Mouse (Mus musculus) liver, adult (tissue): ENCODE data around the gene Vipr2.

ENCODE experiments used
- GATA4 ChIP-seq: IDR thresholded peaks from 2 replicates; pipeline ENCODE4 v1.6.1; 2014; ENCODE audit warnings: mild to moderate bottlenecking, low read length; ENCODE audit not compliant: insufficient replicate concordance

The Vipr2 gene

DNA sequence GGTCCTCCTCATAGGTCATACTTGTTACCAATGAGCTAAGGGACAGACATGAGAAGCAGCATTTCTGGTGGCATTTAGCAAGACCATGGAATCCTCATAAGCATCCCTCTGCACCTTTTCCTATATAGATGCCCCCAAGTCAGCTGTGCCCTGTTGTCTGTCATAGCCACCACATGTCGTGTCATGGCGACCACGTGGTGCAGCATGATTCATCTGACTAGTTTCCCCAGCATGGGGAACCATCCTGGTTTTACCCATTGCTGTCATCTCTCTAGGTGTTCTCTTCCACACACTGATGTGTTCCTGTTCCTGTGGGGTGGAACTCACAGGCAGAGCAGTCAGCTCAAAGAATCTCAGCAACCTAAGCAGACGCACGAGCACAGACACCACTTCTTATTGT is 55.4 kb downstream of the Vipr2 start:
- TF ChIP-seq GATA4, result no peak

DNA sequence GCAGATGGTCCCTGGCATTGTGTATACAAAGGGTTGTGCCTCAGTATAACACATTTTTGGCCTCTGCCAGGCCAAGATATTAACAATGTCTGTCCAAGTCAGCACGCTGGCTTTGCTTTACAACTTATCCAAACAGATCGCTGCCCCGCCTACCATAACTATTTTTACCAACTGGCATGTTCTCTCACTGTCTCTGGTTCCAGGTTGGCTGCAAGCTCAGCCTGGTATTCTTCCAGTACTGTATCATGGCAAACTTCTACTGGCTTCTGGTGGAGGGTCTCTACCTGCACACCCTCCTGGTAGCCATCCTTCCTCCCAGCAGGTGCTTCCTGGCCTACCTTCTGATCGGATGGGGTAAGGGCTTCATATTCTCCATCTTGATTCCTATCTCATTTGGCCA is 58.4 kb downstream of the Vipr2 start:
- no peak for TF ChIP-seq GATA4

DNA sequence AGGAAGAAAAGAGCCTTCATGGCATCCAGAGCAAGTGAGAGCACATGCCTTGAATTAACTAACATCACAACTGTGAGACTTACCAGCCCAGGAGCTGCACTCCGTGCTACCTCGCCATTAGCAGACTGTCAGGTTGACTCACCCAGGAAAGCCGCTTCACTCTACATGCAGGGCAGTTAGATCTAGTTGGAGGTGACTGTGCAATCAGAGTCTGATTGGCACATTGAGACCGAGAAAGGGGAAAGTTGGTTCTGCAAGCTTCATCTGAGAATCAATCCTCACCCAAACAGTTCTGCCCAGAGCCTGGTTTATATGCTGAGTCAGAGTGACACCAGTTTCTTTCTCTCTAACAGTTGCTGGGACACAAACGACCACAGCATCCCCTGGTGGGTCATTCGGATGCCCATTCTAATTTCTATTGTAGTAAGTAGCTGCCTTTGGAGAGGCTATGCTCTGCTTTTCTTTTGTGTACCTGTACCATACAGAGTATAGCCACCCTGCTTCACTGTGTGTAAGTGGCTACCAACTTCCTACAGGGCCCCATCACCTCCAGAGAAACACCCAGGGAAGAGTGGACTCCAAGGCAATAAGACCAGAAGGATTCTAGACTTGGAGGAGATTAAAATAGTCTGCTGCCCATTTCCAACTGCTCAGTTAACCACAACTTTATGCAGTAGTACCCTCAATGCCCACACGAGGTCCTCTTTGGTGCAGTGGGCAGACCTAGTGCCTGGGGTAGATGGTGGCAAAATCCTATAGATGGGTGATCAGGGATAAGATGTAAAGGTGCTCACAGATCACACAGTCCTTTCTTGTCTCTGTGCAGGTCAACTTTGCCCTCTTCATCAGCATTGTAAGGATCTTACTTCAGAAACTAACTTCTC is 61.0 kb downstream of the Vipr2 start:
- TF ChIP-seq GATA4, result no peak

DNA sequence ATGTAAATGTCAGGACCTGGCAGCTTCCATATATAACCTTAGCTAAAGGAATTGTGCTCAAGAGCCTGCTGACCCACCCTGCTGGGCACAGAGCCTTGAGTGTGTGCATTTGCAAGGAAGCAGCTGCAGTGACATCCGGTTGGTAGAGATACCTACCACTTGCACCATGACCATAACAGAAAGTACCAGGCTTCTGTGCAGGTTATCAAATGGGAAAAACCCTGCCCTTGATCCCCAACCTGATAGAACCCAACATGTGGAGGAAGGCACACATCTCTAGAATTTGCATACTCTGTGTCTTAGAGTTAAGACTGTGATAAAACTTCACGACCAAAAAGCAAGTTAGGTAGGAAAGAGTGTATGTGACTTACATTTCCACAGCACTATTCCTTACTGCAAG is 63.1 kb downstream of the Vipr2 start:
- no peak for TF ChIP-seq GATA4

DNA sequence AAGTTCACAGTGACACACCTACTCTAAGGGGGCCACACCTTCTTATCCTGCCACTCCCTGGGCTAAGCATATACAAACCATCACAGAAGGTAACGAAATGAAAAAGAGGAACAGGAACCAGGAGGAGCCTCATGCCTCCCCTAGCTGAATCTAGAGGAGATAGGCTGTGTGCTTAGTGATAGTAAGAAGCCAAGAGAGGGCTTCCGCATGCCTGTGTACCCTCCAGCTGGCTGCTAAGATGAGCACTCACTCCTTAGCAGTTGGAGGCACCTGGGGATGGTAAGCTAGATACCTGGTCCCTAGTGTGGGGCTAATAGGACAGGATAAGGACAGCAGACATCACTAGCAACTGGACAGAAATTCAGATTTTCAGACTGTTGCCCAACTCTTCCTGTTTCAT is 64.3 kb downstream of the Vipr2 start:
- no peak for TF ChIP-seq GATA4

DNA sequence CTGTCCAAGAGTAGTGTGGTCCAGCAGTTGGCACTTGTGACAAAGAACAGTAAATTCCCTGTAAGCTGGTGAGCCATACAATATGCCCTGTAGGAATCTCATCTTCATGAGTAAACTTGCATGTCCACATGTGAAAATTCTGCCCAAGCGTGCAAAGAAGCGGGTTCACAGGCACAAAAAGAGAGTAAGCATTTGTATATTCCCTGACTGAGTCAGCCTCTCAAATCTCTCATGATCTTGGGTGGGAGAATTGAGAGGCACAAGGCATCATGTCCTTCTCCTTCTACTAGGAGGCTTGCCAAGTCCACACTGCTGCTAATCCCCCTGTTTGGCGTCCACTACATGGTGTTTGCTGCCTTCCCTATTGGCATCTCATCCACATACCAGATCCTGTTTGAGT is 64.9 kb downstream of the Vipr2 start:
- TF ChIP-seq GATA4, result no peak

DNA sequence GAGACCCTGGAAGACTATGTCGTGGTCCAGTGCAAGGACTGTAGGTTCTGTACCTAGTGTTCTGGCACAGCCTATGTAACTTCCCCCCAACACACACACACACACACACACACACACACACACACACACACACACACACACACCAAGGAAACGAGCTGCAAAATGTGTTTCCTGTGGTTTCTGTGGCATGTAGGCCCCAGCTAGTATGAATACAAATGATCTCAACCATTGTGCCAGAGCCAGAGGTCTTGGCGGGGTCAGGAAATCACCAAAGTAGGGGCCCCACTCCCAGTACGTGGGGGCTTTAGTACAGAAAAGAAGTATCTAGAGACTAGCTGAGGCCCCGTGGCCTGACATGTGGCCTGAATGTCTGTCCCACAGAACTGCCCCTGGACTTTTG is 67.7 kb downstream of the Vipr2 start:
- no peak for TF ChIP-seq GATA4

DNA sequence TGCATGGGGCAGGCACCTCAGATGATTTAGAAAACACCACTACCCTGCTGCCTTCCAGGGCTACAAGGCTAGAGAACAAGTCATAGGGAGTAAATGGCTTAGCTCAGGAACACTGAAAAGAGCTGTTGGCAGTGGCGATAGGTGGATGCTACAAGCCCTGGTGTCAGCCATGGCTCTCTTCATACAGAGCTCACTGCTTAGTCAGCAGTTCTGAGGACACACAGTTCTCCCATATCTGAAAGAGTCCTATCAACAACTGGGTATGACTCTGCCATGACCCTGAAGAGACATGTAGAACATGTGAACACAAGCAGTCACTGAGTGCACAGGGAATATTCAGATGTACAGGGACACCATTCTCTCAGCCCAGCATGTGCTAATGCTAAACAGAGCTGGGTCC is 68.2 kb downstream of the Vipr2 start:
- TF ChIP-seq GATA4, result no peak

DNA sequence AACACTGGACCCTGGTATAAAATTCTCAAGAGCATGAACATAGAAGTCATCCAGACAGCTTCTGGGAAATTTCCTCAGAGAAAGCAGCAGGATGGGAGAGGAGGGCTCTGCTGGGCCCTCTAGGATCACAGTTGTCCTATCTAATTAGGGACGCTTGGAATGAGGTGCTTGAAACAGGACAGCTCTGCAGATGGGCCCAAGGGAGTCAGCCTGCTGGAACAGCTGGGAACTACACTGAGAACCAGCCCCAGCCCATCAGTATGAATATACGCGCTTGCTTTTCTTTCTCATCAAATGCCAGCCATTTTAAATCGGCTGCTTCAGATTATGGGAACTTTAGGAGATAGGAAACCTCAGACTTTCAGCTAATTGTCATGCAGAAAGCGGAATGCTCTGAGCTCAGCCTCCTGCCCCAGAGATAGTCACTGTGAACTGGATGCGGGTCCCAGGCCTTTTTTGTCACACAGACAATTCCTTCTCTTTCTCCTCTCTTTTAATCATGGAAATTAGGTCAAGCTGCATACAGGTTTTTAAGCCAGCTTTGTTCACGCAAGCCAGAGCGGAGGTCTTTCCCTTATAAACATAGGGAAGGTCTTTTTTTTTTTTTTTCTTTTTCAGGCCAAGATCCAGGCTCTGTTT is 69.6 kb downstream of the Vipr2 start:
- TF ChIP-seq GATA4, result no peak

DNA sequence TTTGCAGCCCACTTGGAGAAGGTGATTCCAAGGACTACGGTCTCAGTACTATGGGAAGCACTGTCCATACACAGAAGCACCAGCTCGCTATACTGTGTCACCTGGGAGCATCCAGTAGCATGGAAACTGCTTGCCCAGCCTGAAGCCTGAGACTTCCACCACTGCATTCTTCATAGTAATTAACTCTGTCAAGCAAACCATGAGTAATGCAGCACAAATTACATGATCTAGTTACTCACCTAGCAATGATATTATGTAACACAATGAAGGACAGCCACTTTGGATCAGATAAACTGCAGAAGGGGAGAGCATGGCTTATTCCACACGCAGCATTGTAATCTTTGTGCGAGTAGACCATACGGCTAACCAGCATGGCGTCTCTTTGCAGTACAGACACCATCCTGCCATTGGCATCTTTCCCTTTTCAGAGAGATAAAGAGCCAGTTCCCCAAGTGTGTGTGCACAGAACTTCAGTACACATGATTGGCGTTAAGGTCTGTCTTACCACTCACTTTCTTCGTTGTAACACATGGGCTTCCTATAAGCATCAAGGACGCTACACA is 75.4 kb downstream of the Vipr2 start:
- TF ChIP-seq GATA4, result no peak

DNA sequence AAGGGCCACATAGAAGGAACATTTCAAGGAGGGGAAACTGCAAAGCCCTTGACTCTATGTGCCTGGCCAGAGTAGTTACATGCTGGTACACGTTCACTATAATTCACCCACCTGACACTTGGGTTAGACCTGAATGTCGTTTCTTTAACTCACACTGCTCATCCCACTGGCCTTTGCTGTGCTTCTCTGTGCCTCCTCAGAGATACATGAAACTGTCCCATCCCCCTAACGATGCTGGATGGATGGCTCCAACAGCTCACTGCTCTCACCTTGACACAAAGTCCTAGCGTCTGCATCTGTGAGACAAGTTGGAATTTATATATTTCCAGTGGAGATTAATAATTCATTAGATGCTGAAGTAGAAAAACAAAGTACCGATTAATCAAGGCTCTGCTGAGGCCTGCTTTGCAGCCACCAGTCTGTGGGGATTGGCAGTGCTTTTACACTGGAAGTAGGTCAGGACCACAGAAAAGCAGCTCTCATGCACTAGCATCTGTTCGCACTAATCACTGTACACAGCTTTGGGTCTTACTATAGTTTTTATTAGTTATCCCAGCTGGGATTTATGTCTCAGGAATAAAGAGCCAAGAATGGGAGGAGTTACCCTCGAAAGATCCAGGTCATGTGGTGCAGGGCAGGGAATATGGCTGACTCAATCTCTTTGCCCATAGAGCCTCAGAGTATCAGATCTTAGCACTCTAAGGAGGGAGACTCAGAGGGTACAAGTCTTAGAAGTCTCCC is 79.4 kb downstream of the Vipr2 start:
- no peak for TF ChIP-seq GATA4

DNA sequence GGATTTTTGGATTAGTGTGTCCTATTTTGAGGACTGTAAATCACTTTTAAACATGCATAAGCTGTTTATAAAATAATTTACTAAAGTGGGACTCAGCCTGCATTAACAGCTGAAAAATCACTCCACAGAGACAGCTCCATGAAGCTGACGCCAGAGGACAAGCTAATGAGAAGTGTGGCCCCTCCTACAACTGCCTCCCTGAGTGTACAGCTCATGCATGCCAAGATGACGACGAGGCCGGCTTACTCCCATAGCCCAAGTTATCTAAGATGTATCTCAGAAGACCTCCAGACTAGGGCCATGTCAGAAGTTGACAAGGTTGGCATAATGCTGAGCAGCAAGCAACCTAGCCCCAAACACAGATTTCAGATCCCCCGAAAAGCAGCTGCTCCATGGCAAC is 81.7 kb downstream of the Vipr2 start:
- TF ChIP-seq GATA4, result no peak

DNA sequence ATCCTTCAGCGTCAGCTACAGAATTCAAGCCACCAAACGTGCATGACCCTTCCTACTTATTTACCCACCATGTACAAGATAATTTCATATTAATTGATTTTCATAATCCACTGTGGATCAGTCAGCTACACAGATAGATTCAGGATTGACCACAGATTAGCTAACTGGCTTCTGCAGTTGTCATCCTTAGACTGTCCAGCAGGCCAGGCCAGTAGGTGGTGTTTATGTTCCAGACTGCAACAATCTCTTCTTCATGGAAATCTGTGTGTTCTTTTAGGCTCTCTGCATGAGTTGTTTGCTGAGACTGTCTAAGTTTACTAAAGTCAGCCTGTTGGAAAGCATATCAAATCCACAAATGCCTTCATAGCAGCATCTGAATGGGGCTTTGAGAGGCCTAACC is 82.2 kb downstream of the Vipr2 start:
- no peak for TF ChIP-seq GATA4

DNA sequence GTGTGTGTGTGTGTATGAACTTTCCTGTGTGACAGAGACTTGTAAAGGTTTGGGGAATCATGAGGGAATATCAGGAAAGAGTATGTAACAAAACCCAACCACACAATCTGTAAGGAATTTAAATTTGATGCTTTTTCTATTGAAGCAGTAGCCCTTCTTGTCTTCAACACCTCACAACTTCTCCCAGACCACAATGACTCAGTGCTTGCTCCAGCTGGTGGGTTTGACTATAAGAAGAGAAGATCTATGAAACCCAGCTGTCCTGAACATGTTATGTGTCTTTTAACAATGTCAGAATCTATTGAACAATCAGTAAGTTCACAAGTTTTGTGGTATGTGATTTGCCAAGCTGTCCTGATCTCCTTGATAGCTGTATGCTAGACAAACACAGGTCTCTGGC is 87.8 kb downstream of the Vipr2 start:
- no peak for TF ChIP-seq GATA4

DNA sequence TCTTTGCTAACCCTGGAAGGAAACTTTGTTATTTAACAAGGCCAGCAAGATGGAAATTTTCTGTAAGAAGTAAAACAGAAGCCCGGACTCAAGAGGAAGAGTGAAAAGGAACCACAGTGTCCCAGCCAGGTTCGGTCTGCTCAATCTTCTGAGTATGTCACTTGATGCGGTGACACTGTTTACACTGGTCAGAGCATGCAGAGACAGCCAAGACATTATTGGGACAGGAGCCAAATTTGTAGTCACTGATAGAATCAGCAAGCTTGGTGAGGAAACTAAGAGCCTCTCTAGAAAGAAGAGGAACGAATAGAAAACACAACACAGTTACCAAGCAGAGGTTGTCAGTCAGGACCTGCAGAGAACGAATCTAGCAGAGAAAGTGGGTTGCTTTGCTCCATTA is 92.1 kb downstream of the Vipr2 start:
- TF ChIP-seq GATA4, result no peak

DNA sequence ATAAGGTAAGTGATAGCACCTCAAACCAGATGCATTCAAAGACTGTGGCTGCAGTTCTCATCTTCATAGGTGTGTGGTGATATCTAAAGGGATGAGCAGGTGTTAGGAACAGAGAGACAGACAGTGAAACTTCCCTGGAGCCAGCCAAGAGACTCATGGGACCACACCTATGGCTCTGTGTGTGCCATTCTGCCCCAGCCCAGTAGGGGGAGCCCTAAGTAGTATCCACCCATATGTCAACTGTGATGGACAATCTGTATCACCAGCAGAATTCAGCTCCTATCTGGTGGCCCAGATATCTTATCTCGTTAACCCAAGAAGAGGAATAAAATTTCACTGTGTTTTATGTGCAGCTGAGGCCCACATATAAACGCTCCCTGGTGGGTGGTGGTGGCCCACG is 99.4 kb downstream of the Vipr2 start:
- TF ChIP-seq GATA4, result no peak
